Mouse (Mus musculus): ENCODE results near the gene Nipsnap1. TPM values are rescaled to one million over a fixed set of nuclear protein-coding genes. Genes with fewer than 3 reads are reported as not detected.

Nipsnap1 gene
- polyA plus RNA-seq, 1 experiment from 2014 or later = 81.8 TPM

- H3K27ac ChIP-seq = no peak overlapping the region
Measured at GRCm38 (mm10) chr11:4927224-4927623, 53.5 kb downstream of the Nipsnap1 start.

GRCm38 (mm10) chr11:4931009-4931601 lies 57.4 kb downstream of the Nipsnap1 start:
- Histone ChIP-seq H3K4me2 (replicated peaks) (no peak overlapping the region), H3K36me3 (peaks cover 33% of the 10 kb centered on the region), H3K9me3 (no peaks in the 10 kb centered on the region), H3K9ac (no peak overlapping the region), H3K27me3 (no peaks in the 10 kb centered on the region), H3K4me1 (0 out of 2 replicates have a peak, but pooled peaks cover 8% of the 10 kb centered on the region), H3K27ac (no peak overlapping the region), H3K4me3 (no peak overlapping the region)
- ATAC-seq (ENCODE audit: insufficient number of reproducible peaks, insufficient read depth, low FRiP score, low TSS enrichment) = no peak
- 68% methylated on average over 1 of the region's 1 CpGs for WGBS

More at GRCm38 (mm10) chr11:4927224-4927623, 53.5 kb downstream of the Nipsnap1 start:
- H3K4me1 ChIP-seq = 0 out of 2 replicates have a peak, but pooled peaks cover 8% of the 10 kb centered on the region
- no peaks in the 10 kb centered on the region for H3K27me3 ChIP-seq
- H3K9ac ChIP-seq = no peak overlapping the region
- H3K4me2 ChIP-seq (replicated peaks) = no peak overlapping the region
- ATAC-seq (ENCODE audit: insufficient number of reproducible peaks, insufficient read depth, low FRiP score, low TSS enrichment) = no peak
- H3K4me3 ChIP-seq = no peak overlapping the region
- peaks cover 66% of the 10 kb centered on the region for H3K36me3 ChIP-seq
- no peaks in the 10 kb centered on the region for H3K9me3 ChIP-seq
- 85% methylated on average over 3 of the region's 3 CpGs for WGBS

GRCm38 (mm10) chr11:4936243-4936642 lies 62.5 kb downstream of the Nipsnap1 start:
- H3K4me2 ChIP-seq (replicated peaks) = no peak overlapping the region
- no peaks in the 10 kb centered on the region for H3K9me3 ChIP-seq
- no peak for ATAC-seq (ENCODE audit: insufficient number of reproducible peaks, insufficient read depth, low FRiP score, low TSS enrichment)
- no peak overlapping the region for H3K4me3 ChIP-seq
- H3K27ac ChIP-seq = no peak overlapping the region
- WGBS = 82% methylated on average over 5 of the region's 5 CpGs
- no peak overlapping the region for H3K9ac ChIP-seq
- H3K27me3 ChIP-seq = no peaks in the 10 kb centered on the region
- H3K36me3 ChIP-seq = no peaks in the 10 kb centered on the region
- 0 out of 2 replicates have a peak, but pooled peaks cover 1% of the 10 kb centered on the region for H3K4me1 ChIP-seq

Small RNA genes within 50 kb of the gene (microRNA-seq; reads per million reads assigned to microRNA genes)
- 0.54 reads per million for gene Mir6918

Other genes starting within 250 kb of the Nipsnap1 start
- 38.8 and 40.1 TPM in 2 replicates for gene Ascc2, start 236.2 kb upstream of the Nipsnap1 start, polyA plus RNA-seq (2016; fragmentation: Nextera tagmentation; extraction: Ambion mirVana)
- 641 and 685 TPM in 2 replicates for gene Uqcr10, start 169.6 kb upstream of the Nipsnap1 start, polyA plus RNA-seq (2016; fragmentation: Nextera tagmentation; extraction: Ambion mirVana)
- gene Zmat5, start 169.3 kb upstream of the Nipsnap1 start, polyA plus RNA-seq (2016; fragmentation: Nextera tagmentation; extraction: Ambion mirVana) = 60.7 and 65.3 TPM in 2 replicates
- 0.19 and 0.20 TPM in 2 replicates for gene Cabp7, start 127.2 kb upstream of the Nipsnap1 start, polyA plus RNA-seq (2016; fragmentation: Nextera tagmentation; extraction: Ambion mirVana)
- 70.5 and 73.3 TPM in 2 replicates for gene Nf2, start 24.4 kb upstream of the Nipsnap1 start, polyA plus RNA-seq (2016; fragmentation: Nextera tagmentation; extraction: Ambion mirVana)
- gene Thoc5, start 21.4 kb downstream of the Nipsnap1 start, polyA plus RNA-seq (2016; fragmentation: Nextera tagmentation; extraction: Ambion mirVana) = 42.3 and 44.1 TPM in 2 replicates
- 0.65 and 1.0 TPM in 2 replicates for gene Nefh, start 74.1 kb downstream of the Nipsnap1 start, polyA plus RNA-seq (2016; fragmentation: Nextera tagmentation; extraction: Ambion mirVana)
- gene Ap1b1, start 112.9 kb downstream of the Nipsnap1 start, polyA plus RNA-seq (2016; fragmentation: Nextera tagmentation; extraction: Ambion mirVana) = 54.8 and 55.3 TPM in 2 replicates
- gene Rasl10a, start 184.2 kb downstream of the Nipsnap1 start, polyA plus RNA-seq (2016; fragmentation: Nextera tagmentation; extraction: Ambion mirVana) = 1.1 TPM in 2 replicates
- gene Gas2l1, start 191.4 kb downstream of the Nipsnap1 start, polyA plus RNA-seq (2016; fragmentation: Nextera tagmentation; extraction: Ambion mirVana) = 44.3 and 47.6 TPM in 2 replicates
- 26.4 and 27.9 TPM in 2 replicates for gene Rhbdd3, start 225.0 kb downstream of the Nipsnap1 start, polyA plus RNA-seq (2016; fragmentation: Nextera tagmentation; extraction: Ambion mirVana)
- gene Ewsr1, start 225.3 kb downstream of the Nipsnap1 start, polyA plus RNA-seq (2016; fragmentation: Nextera tagmentation; extraction: Ambion mirVana) = 949 and 978 TPM in 2 replicates

Data from embryonic facial prominence, embryonic 12.5 days (tissue).